Mouse (Mus musculus): ENCODE results near the gene Dnaja1. TPM values are rescaled to one million over a fixed set of nuclear protein-coding genes. Genes with fewer than 3 reads are reported as not detected.

Gene Dnaja1
- polyA plus RNA-seq, 1 experiment from 2014 or later: 317 TPM

GRCm38 (mm10) chr4:40691100-40691499 is 30.9 kb upstream of the Dnaja1 start:
- 84% methylated on average over 11 of the region's 11 CpGs for WGBS (ENCODE audit: insufficient replicate concordance)
- no peak overlapping the region for H3K4me3 ChIP-seq (ENCODE audit: low read depth, low read length)
- no peak overlapping the region for H3K27ac ChIP-seq (ENCODE audit: low read depth, low read length)
- no peaks in the 10 kb centered on the region for H3K4me1 ChIP-seq (ENCODE audit: control insufficient read depth, insufficient read depth, low read length)
- H3K4me2 ChIP-seq: no peak overlapping the region
- no peaks in the 10 kb centered on the region for H3K9me3 ChIP-seq (replicated peaks; ENCODE audit: control insufficient read depth, low read length)
- H3K9ac ChIP-seq (ENCODE audit: low read depth, low read length): no peak overlapping the region
- no peak for ATAC-seq (replicated peaks; ENCODE audit: insufficient number of reproducible peaks, low FRiP score, low TSS enrichment)
- no peaks in the 10 kb centered on the region for H3K27me3 ChIP-seq (ENCODE audit: control insufficient read depth, insufficient read depth, low read length)
- peaks cover 15% of the 10 kb centered on the region for H3K36me3 ChIP-seq (ENCODE audit: control insufficient read depth, insufficient read depth, low read length)

- Histone ChIP-seq H3K27ac (ENCODE audit: low read depth, low read length) (no peak overlapping the region), H3K4me3 (ENCODE audit: low read depth, low read length) (no peak overlapping the region), H3K4me1 (ENCODE audit: control insufficient read depth, insufficient read depth, low read length) (peaks cover 3% of the 10 kb centered on the region; the same call in 1 of the 2 replicates), H3K27me3 (ENCODE audit: control insufficient read depth, insufficient read depth, low read length) (no peaks in the 10 kb centered on the region), H3K36me3 (ENCODE audit: control insufficient read depth, insufficient read depth, low read length) (peaks cover 4% of the 10 kb centered on the region; the same call in 1 of the 2 replicates), H3K4me2 (no peak overlapping the region), H3K9me3 (replicated peaks; ENCODE audit: control insufficient read depth, low read length) (no peaks in the 10 kb centered on the region), H3K9ac (ENCODE audit: low read depth, low read length) (no peak overlapping the region)
- WGBS (ENCODE audit: insufficient replicate concordance): 74% methylated on average over 7 of the region's 7 CpGs
- no peak for ATAC-seq (replicated peaks; ENCODE audit: insufficient number of reproducible peaks, low FRiP score, low TSS enrichment)
Observed at GRCm38 (mm10) chr4:40697059-40697458, 24.9 kb upstream of the Dnaja1 start.

- no peak overlapping the region for H3K4me3 ChIP-seq (ENCODE audit: low read depth, low read length)
- peaks cover 12% of the 10 kb centered on the region for H3K4me1 ChIP-seq (ENCODE audit: control insufficient read depth, insufficient read depth, low read length)
- H3K4me2 ChIP-seq: no peak overlapping the region
- H3K27ac ChIP-seq (ENCODE audit: low read depth, low read length): no peak overlapping the region
- no peak overlapping the region for H3K9ac ChIP-seq (ENCODE audit: low read depth, low read length)
- no peaks in the 10 kb centered on the region for H3K9me3 ChIP-seq (replicated peaks; ENCODE audit: control insufficient read depth, low read length)
- H3K36me3 ChIP-seq (ENCODE audit: control insufficient read depth, insufficient read depth, low read length): no peaks in the 10 kb centered on the region
- no peaks in the 10 kb centered on the region for H3K27me3 ChIP-seq (ENCODE audit: control insufficient read depth, insufficient read depth, low read length)
- ATAC-seq (replicated peaks; ENCODE audit: insufficient number of reproducible peaks, low FRiP score, low TSS enrichment): no peak
- 75% methylated on average over 8 of the region's 8 CpGs for WGBS (ENCODE audit: insufficient replicate concordance)
Observed at GRCm38 (mm10) chr4:40700216-40700615, 21.7 kb upstream of the Dnaja1 start.

GRCm38 (mm10) chr4:40701796-40702195 is 20.2 kb upstream of the Dnaja1 start:
- ATAC-seq (replicated peaks; ENCODE audit: insufficient number of reproducible peaks, low FRiP score, low TSS enrichment): no peak
- WGBS (ENCODE audit: insufficient replicate concordance): 82% methylated on average over 3 of the region's 3 CpGs

DNA sequence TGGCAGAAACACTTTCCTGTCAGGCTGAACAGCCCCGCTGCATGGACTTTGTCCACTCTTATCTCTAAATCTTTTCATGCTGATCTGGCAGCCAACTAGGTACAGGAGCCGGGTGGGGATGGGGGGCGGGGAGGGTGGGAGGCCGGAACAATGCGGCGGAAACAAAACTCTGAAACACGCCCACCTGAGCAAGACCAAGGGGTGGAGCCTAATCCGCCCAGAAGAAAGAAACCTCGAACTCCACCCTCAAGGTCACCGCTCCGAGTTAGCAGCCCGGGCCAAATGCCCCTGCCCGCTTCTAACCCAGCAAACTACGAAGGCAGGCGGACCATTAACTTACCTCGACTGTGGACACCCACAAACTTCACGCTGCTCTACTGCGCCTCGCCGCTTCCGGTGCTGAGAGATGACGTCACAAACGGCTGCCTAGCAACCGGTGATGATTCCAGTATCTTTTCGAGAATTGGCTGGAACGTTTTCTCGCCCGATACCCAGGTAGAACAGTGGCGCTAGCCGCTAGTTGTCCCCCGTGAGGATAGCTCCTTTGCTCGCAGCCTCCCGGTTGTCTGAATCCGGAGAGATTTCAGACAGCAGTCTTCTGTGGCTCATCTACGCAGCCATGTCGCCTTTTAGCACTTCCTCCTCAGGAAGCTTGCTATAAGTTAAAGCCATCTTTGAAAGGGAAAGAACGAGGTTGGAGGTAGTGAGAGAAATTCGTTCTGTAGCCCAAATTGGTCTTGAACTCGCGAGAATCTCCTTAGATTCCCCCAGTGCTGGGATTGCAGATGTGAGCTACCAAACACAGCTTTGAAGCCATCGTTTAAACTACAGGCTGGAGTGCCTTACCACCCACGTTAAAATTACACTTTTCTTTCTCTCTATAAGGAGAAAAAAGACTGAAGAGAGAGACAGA is 18.9 kb upstream of the Dnaja1 start, which contains the start of gene Aptx:
Gene Aptx (minus strand): TSS at position 398 of the 913 bp plus-strand sequence.
- Histone ChIP-seq H3K4me3 (ENCODE audit: low read depth, low read length) (peak within 1 kb of the TSS; percentile 57), H3K4me1 (ENCODE audit: control insufficient read depth, insufficient read depth, low read length) (peaks cover 12% of the 10 kb centered on the region), H3K9me3 (replicated peaks; ENCODE audit: control insufficient read depth, low read length) (no peaks in the 10 kb centered on the region), H3K36me3 (ENCODE audit: control insufficient read depth, insufficient read depth, low read length) (no peaks in the 10 kb centered on the region), H3K27ac (ENCODE audit: low read depth, low read length) (peak within 1 kb of the TSS; percentile 90), H3K27me3 (ENCODE audit: control insufficient read depth, insufficient read depth, low read length) (no peaks in the 10 kb centered on the region), H3K9ac (ENCODE audit: low read depth, low read length) (peak within 1 kb of the TSS; percentile 68), H3K4me2 (peak within 1 kb of the TSS; percentile 63)
- under 1% methylated on average over 42 of the region's 42 CpGs for WGBS (ENCODE audit: insufficient replicate concordance)
- peak; percentile 90 for ATAC-seq (replicated peaks; ENCODE audit: insufficient number of reproducible peaks, low FRiP score, low TSS enrichment)

More at GRCm38 (mm10) chr4:40701796-40702195, 20.2 kb upstream of the Dnaja1 start:
- Histone ChIP-seq H3K36me3 (ENCODE audit: control insufficient read depth, insufficient read depth, low read length) (no peaks in the 10 kb centered on the region), H3K9ac (ENCODE audit: low read depth, low read length) (no peak overlapping the region), H3K4me1 (ENCODE audit: control insufficient read depth, insufficient read depth, low read length) (peaks cover 12% of the 10 kb centered on the region), H3K9me3 (replicated peaks; ENCODE audit: control insufficient read depth, low read length) (no peaks in the 10 kb centered on the region), H3K27me3 (ENCODE audit: control insufficient read depth, insufficient read depth, low read length) (no peaks in the 10 kb centered on the region), H3K27ac (ENCODE audit: low read depth, low read length) (no peak overlapping the region), H3K4me2 (peak overlapping the region; percentile 63), H3K4me3 (ENCODE audit: low read depth, low read length) (peak overlapping the region; percentile 57; the same call in 1 of the 2 replicates)

- peak overlapping the region; percentile 57 for H3K4me3 ChIP-seq (ENCODE audit: low read depth, low read length)
- peaks cover 12% of the 10 kb centered on the region for H3K4me1 ChIP-seq (ENCODE audit: control insufficient read depth, insufficient read depth, low read length)
- peak overlapping the region; percentile 68 for H3K9ac ChIP-seq (ENCODE audit: low read depth, low read length)
- ATAC-seq (replicated peaks; ENCODE audit: insufficient number of reproducible peaks, low FRiP score, low TSS enrichment): no peak
- H3K4me2 ChIP-seq: peak overlapping the region; percentile 63
- H3K9me3 ChIP-seq (replicated peaks; ENCODE audit: control insufficient read depth, low read length): no peaks in the 10 kb centered on the region
- no peaks in the 10 kb centered on the region for H3K27me3 ChIP-seq (ENCODE audit: control insufficient read depth, insufficient read depth, low read length)
- no peaks in the 10 kb centered on the region for H3K36me3 ChIP-seq (ENCODE audit: control insufficient read depth, insufficient read depth, low read length)
- WGBS (ENCODE audit: insufficient replicate concordance): 41% methylated on average over 9 of the region's 9 CpGs
- peak overlapping the region; percentile 90; the same call in 1 of the 2 replicates for H3K27ac ChIP-seq (ENCODE audit: low read depth, low read length)
Observed at GRCm38 (mm10) chr4:40703710-40704275, 18.2 kb upstream of the Dnaja1 start.

DNA sequence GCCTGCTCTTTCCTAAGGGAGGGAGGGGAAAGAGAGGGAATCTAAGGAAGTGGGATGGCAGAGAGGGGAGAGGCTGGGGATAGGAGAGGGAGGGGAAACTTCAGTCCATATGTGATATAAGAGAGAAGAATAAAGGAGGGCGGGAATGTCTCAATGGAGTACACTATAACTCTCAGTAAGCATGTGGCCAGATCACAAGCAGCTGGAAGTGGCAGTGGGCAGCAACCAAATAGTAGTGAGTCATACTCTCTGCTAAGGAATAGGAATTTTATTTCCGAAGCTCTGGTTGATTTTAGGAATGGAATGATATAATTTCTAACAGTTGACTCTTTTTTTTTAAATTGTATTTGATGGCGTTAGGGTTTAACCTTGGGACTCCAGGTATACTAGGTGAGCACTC is 4.8 kb upstream of the Dnaja1 start:
- H3K9ac ChIP-seq (ENCODE audit: low read depth, low read length): no peak overlapping the region
- ATAC-seq (replicated peaks; ENCODE audit: insufficient number of reproducible peaks, low FRiP score, low TSS enrichment): no peak
- H3K9me3 ChIP-seq (replicated peaks; ENCODE audit: control insufficient read depth, low read length): no peaks in the 10 kb centered on the region
- no peak overlapping the region for H3K4me2 ChIP-seq
- WGBS (ENCODE audit: insufficient replicate concordance): 76% methylated on average over 3 of the region's 3 CpGs
- no peaks in the 10 kb centered on the region for H3K36me3 ChIP-seq (ENCODE audit: control insufficient read depth, insufficient read depth, low read length)
- no peak overlapping the region for H3K4me3 ChIP-seq (ENCODE audit: low read depth, low read length)
- H3K27ac ChIP-seq (ENCODE audit: low read depth, low read length): no peak overlapping the region
- peaks cover 4% of the 10 kb centered on the region for H3K4me1 ChIP-seq (ENCODE audit: control insufficient read depth, insufficient read depth, low read length)
- no peaks in the 10 kb centered on the region for H3K27me3 ChIP-seq (ENCODE audit: control insufficient read depth, insufficient read depth, low read length)

DNA sequence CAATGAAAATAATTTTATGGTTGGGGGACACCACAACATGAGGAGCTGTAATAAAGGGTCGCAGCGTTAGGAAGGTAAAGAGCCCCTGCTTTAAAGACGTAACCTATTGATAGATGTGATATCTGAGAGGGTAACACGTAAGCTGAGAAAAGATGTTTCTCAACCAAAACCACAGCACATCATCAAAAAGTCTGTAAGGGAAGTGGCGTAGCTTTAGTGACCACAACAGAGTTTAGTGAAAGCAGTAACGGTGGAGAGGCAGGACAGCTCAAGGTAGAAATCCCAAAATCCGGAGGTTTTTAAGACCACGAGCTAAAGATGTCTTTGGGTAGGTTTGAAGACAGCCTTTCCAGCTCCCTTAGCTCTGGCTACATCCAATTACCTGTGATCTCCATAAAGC is 1.0 kb upstream of the Dnaja1 start:
- ATAC-seq (replicated peaks; ENCODE audit: insufficient number of reproducible peaks, low FRiP score, low TSS enrichment): no peak
- Histone ChIP-seq H3K36me3 (ENCODE audit: control insufficient read depth, insufficient read depth, low read length) (peaks cover 6% of the 10 kb centered on the region), H3K9ac (ENCODE audit: low read depth, low read length) (no peak overlapping the region), H3K4me2 (no peak overlapping the region; the same call in 1 of the 2 replicates), H3K27me3 (ENCODE audit: control insufficient read depth, insufficient read depth, low read length) (no peaks in the 10 kb centered on the region), H3K27ac (ENCODE audit: low read depth, low read length) (no peak overlapping the region), H3K4me3 (ENCODE audit: low read depth, low read length) (no peak overlapping the region), H3K4me1 (ENCODE audit: control insufficient read depth, insufficient read depth, low read length) (peaks cover 15% of the 10 kb centered on the region), H3K9me3 (replicated peaks; ENCODE audit: control insufficient read depth, low read length) (no peaks in the 10 kb centered on the region)
- WGBS (ENCODE audit: insufficient replicate concordance): 92% methylated on average over 8 of the region's 8 CpGs

Measured in heart, embryonic 11.5 days (tissue).